Mouse (Mus musculus) skeletal muscle tissue, postnatal 0 days (tissue): Measurements from ENCODE around the gene Nrxn2. TPM values are rescaled to one million over a fixed set of nuclear protein-coding genes. Genes with fewer than 3 reads are reported as not detected.

Source experiments
- microRNA-seq, 2 experiments: library from miRNA; unstranded; fragments of <30 nt; microRNA quantifications; one replicate each; pipeline ENCODE4; 2016
- polyA plus RNA-seq: library from polyadenylated mRNA; unstranded; fragments of >200 nt; fragmentation: Nextera tagmentation; extraction: Ambion mirVana; gene quantifications from 2 replicates; pipeline ENCODE4 v1.2.1, GENCODE M21; 2015

Gene Nrxn2
- polyA plus RNA-seq: 0.54 and 0.63 TPM in 2 replicates

DNA sequence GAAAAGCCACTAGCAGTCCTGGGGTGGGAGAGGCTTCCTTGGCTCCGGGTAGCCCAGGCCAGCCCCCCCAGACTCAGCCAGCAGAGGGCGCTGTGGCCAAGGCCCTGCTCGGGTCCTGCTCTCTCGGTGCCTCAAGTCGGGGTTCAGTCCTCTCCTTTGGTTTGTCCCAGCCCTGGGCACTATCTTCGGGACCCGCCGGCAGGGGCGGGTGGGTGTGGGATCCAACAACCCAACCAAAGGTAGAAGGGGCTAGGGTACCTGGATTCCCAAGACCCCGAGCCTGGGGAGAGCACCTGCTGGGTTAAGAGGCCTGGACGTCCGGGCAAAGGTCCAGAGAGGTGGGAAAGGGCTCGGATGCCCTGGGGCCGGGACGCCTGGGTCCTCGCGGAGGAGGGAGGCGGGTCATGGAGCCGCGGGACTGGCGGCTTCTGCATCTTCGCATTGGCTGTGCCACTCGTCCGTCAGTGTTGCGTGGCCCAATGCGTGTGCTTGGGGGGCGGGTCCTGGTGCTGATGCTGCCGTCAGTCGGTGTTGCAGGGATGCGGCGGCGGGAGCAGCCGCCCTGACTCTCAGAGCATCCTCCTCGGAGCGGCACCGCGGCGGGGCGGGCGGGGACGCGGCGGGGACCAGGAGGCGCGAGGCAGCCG is at the start of gene Nrxn2:
Nrxn2 (plus strand) TSS at position 499 of the 647 bp plus-strand sequence.

GRCm38 (mm10) chr19:6384128-6384527 is 34.4 kb upstream of the Nrxn2 start, which contains the start of gene Pygm:
Pygm (plus strand) TSS chr19:6384399.

DNA sequence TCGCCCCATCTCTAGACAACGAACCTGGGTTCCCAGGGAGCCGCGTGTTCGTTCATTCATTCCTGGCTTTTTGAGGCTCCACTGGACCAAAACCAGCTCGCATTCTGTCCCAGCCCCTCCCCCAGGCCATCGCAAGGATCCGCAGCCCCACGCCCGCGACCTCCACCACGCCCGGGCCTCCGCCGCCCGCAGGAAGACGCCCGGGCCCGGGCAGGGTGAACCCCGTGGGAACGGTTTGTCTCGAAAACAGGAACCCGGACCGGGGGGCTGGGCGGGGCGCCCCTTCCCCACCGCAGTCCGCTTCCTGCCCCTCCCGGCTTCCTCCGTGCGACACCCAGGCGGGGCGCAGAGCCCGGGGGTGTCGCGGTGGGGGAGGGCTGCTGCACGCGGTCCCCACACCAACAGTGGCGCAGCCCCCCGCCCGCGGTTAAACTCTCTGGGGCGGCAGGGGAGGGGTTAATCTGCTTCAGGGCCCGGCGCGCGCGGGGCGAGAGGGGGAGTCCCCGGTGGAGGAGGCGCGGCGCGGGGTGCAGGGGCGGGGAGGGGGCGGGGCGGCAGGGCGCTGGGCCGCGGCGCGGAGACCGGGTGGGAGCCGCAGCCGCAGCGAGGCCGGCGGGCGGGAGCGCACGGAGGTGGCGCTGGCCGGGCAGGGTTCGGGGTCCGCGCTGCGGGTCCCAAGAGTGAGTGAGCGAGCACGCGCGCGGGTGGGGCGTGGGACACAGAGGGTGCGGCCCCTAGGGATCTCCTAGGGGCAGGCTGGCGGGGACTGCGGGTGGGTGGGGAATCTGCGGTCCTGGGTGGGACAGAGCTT is 19.0 kb upstream of the Nrxn2 start, which contains the start of gene Rasgrp2:
Rasgrp2 (plus strand) TSS at position 56 of the 811 bp plus-strand sequence.

DNA sequence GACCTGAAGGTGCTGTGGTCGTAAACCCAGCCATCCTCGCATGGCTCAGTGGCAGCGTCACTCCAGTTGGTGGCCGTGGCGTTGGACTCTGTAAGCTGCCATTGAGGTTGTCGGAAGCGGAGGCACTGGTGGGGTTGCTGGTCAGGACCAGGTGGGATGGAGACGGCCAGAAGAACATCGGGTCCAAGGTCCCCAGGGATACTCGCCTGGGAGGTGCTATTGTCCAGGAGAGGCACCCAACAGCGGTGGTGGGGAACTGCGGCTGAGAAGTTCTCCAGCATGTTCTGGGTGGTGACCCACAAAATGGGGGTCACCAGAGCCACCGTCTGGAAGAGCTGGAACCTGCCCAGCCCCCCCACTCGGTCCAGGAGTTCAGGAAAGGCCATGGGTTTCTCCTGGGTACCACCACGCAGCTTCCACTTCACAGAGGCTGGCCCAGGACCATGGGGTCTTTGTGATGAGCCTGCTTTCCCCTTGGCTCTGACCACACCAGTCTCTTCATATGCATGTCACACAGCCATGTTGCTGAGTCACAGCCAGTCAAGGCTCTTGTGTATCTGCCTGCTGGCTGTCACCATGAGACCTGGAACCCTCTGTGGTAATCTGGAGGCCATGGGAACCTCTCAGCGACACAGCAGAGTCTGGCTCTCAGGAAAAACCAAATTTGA is 124.0 kb downstream of the Nrxn2 start, which contains the start of gene Slc22a12:
Slc22a12 (minus strand) TSS at position 666 of the 668 bp plus-strand sequence.

Small RNA genes lying within 50 kb of the gene (microRNA-seq; reads per million reads assigned to microRNA genes)
- gene Gm26460: 0 reads per million in 2 experiments

Other genes starting within 250 kb of the Nrxn2 start
- gene Majin, start 234.3 kb upstream of the Nrxn2 start, polyA plus RNA-seq: not detected in 2 replicates
- not detected in 2 replicates for gene Gpha2, start 192.4 kb upstream of the Nrxn2 start, polyA plus RNA-seq
- 14.8 and 16.1 TPM in 2 replicates for gene Ppp2r5b, start 182.9 kb upstream of the Nrxn2 start, polyA plus RNA-seq
- gene Atg2a, start 177.1 kb upstream of the Nrxn2 start, polyA plus RNA-seq: 4.6 and 5.9 TPM in 2 replicates
- gene Ehd1, start 142.0 kb upstream of the Nrxn2 start, polyA plus RNA-seq: 59.1 and 78.1 TPM in 2 replicates
- gene Cdc42bpg, start 112.3 kb upstream of the Nrxn2 start, polyA plus RNA-seq: 0.41 and 0.46 TPM in 2 replicates
- gene Men1, start 83.8 kb upstream of the Nrxn2 start, polyA plus RNA-seq: 18.5 and 21.1 TPM in 2 replicates
- 4.4 and 4.9 TPM in 2 replicates for gene Map4k2, start 77.6 kb upstream of the Nrxn2 start, polyA plus RNA-seq
- gene Sf1, start 55.0 kb upstream of the Nrxn2 start, polyA plus RNA-seq: 45.9 and 50.2 TPM in 2 replicates
- 1,248 and 1,567 TPM in 2 replicates for gene Pygm, start 34.3 kb upstream of the Nrxn2 start, polyA plus RNA-seq
- 77.1 and 83.7 TPM in 2 replicates for gene Rasgrp2, start 19.4 kb upstream of the Nrxn2 start, polyA plus RNA-seq
- not detected in 2 replicates for gene Slc22a12, start 124.3 kb downstream of the Nrxn2 start, polyA plus RNA-seq